Mouse (Mus musculus): ENCODE data around the gene Teddm1a.

Gene Teddm1a

DNA sequence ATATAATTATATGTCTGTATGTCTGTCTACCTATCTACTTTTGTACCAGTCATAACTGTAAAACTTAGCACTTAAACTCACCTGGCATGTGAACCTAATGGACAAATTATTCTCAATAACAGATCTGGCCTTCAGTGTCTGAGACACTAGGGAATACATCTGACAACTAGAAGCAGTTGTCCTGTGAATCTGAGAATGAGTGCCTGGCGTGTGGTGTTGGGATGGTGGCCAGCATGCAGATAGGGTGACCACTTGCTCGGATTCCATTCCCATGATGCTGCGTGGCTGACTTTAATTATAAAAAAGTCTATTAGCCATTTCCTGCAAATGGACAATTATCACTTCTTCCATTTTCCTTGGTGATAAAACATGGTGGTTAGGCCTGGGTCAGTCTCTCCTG lies 14.3 kb downstream of the Teddm1a start:
- no peak for DNase-seq

DNA sequence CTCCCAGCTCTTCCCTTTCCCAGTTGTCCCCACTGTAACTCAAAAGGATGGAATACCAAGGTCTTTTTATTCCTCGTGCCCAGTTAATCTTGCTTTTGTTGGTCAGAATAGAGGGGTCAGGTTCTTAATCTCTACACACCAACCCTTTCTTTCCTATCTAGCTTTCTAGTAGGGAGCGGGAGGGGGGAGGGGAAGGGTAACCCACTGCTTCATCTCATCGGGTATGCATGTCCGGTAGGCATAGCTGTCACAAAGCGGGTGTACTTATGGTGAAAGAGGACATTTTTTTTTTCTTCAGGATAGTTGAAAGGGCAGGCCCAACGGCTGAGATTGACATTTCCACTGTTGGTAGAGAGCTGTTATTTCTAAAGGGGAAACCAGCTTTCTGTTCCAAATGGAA lies 16.7 kb downstream of the Teddm1a start:
- no peak for DNase-seq

DNA sequence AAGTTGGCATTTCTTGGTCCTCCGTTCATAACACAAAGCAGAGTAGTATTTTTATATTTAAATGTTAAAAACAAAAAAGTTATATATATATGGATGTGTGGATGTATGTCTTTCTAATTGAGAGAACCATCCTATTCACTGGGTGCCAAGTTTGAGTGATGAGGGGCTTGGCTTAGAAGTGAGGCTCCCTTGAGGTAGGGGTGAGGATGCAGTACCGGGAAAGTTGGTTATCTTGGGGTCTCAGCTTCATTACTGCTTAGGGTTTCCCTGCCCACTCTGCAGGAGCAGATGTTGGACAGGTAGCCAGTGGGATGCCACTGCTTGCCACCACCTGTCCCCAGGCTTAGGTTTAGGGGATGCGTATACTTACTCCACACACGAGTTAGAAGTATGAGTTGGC lies 17.2 kb downstream of the Teddm1a start:
- no peak for DNase-seq

DNA sequence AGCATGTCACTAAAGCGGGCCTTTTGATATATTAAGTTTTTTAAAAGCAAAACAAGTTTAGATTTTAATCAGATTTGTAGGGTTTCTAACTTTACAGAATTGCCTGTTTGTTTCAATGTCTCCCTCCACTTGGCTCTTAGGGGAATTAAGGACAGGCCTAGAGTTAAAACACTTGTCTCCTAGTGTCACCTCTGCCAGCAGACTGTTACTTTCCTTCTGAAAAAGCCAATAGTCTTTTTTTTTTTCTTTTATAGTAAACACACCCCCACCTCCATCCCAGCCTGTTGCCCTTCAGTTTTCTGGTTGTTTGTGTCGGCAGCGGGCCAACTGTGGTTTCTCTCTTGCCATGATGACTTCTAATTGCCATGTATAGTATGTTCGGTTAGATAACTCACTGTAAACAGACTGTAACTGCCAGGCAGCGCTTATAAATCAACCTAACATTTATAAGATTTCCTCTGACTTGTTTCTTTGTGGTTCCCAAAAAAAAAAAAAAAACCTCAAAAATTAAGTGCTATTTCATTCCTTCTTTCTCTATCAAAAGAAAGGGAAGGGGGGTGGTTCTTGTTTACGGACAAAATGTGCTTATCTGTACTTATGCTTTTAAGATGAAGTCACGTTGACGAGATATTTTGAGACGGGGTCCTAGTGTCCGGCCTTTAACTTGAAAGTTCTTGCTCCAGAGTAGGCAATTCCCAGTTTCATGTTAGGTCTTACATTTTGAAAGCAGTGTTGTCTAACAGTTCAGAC lies 17.8 kb downstream of the Teddm1a start:
- DNase-seq, result no peak

DNA sequence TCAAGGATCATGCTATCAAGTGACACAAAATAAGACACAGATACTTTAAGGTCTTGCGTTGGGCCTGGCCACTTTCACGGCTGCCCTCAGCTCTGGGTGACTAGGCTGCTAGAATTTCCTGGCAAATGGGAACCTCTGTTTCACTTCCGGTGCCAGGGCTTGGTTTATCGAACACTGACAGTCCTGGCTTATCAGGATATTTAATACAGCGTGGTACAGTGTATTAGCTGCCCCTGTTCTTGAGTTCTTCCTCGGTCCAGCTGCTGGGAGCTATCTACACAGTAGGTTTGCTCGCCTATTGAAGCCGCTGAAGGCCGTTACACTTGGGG lies 18.4 kb downstream of the Teddm1a start:
- no peak for DNase-seq

DNA sequence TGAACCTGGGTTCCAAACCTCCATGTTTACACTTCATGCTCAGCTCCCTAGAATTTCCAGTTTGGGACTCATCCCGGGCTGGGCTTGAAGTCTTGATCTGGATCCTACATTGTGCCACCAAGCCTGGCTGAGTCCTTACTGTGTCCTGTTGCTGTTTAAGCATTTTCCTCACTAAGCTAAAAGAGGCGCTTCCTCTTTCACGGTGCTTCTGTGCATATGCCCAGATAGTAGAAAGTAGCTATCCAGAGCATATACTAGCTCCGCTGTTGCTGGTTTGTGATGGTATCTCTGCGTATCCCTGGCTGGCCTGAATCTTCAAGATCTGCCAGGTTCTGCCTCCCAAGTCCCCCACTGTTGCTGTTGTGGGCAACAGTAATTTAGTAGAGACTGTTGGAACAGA lies 18.9 kb downstream of the Teddm1a start:
- DNase-seq, result no peak

DNA sequence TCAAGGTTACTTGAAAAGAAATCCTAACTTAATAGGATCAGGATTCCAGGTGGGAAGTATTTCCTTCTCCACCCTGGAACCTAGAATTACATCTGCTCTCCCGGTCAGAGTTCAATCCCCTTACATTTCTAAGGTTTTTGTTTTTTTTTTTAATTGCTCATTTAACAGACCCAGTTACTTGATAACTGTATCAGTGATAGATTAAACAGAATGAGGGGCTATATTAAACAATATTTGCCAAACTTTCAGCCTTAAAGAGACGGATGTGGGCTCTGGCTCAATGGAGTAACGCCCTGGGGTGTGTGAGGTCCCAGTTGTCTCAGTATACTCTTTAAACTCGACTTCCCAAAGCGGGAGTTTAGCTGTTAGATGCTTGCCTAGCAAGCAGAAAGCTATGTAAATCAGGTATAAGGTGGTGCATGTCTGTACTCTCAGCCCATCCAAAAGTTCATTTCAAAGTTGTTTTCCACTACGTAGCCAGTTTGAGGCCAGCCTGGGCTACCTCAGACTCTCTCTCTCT lies 19.8 kb downstream of the Teddm1a start:
- no peak for DNase-seq

DNA sequence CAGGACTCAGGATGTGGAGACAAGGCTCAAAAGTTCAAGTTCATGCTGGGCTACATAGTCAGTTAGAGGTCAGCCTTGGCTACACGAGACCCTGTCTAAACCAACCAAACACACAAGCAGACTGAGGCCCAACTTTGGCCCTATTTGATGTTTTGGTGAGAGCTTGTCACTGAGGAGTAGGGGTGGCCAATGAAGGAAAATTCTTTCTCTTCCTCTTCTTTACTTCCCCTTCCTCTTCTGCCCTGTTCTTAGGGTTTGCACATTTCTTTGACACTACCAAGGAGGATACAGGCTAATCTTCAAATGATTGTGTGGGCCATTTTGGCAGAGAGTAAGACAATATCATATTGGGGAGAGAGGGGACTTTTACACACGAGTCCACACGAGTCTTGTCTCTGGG lies 22.3 kb downstream of the Teddm1a start:
- no peak for DNase-seq

DNA sequence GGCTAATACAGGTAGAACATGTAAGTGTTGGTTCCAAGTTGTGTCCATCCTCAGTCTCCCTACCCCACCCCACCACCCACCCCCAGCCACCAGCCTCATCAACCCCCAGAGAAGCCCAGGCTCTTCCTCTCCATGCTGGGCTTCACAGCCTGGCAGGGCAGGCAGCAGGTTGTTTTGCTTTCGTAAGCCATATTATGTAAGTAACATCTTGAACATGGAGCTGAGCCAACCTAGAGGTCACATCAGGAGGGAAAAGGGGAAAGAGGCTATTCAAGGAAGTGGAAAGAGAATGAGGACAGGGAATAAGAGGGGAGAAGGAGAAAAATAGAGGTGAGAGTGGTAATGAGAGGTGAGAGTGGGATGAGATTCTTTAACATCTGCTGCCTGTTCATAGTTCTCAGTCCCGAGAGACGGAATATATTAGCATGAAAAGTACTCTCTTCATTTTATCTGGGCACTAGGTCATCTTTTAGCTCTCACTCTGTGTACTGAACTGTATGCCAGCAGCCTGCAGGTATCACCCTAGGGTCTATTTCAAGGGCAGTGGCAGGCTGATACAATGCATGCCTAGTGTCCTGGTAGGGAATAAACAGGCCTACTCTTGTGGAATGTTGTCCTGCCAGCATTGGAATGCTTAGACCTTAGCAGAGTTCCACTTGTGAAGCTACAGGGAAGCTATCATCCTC lies 27.1 kb downstream of the Teddm1a start:
- DNase-seq, result no peak

DNA sequence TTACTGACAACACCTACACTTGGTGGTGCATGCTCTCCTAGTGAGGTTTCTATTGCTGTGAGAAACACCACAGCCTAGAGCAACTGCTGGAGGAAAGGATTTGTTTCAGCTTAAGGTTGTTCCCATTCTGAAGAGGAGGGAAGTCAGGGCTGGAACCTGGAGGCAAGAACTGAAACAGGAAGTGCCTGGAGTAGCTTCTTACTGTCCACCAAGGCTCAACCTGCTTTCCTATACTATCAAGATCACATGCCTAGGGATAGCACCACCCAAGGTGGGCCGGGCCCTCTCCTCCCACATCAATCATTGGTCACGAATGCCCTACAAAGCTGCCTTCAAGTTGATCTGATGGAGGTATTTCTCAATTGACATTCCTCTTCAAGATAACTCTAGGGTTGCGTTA lies 30.1 kb downstream of the Teddm1a start:
- no peak for DNase-seq

DNA sequence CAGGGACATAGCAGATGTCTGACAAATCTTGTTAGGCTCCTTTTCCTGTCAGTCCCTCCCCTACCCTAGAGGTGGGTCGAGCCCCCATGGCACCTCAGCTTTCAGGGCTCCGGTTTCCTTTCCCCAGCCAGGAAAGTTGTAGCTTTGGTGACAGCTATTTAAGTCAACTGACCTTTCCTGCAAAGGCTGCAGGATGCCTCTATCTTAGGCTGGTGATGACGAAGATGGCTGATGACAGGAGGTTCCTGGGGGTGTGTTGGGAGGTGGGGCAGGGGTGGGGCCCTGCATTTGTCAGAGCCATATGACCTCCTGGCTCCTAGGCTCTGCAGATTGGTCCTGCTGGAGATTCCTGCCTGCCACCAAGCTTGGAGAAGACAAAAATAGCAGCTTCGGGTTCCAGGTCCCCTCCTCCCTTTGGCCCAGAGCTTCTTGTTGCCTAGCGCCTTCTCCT lies 31.1 kb downstream of the Teddm1a start:
- no peak for DNase-seq

DNA sequence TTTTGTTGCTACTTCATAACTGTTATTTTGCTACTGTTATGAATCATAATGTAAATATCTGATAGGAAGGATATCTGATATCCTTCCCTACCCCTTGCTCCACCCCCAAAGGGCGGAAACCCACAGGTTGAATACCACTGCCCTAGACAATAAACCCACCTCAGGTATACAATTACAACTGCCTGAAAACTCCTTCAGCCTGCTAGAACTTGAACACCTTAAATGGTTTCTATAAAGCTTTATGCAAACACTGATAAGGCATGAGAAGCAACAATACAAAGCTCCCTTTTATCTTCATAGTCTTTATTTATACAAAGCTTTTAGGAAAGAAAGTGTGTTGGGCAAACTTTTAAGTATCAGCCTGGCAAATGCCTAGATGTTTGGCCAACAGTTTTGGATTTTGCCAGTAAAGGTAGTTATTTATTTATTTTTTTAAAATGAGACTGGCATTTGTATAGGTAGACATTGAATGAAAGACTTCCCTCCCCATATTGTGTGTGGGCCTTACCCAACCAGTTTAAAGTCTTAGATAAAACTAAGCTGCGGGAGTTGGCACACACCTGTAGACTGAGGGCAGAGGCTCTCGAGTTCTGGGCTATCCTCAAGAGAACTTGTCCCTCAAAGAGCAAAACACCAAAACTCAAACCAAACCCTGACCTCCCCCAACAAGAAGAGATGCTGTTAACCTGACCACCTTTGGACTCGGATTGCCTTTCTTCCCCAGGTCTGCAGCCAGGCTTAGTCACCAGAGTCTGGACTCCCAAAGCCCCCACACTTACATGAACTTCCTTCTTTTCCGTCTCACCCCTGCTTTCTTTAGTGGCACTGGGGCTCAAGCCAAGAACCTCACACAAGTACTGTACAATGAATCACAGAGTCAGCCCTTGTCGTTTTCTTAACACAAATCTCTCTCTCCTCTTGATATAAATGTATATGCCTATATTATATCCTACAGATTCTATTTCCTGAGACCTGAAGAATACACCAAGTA lies 33.1 kb downstream of the Teddm1a start:
- DNase-seq, result no peak

DNA sequence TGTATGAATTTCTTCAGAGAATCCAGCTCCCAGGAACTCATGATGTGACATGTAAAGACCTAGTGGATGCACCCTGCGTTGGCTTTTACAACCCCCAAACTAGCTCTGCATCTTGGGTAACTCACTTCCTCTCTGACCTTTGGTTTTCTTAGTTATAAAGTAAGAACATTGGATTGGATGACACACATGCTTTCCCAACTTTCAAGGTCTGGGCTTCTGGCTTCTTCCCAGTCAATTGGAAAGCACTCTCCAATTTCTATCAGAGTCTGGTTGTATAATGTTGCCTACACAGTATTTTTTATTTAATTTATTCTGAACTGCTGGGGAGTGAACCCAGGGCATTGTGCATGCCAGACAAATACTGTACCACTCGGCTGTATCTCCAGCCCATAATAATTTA lies 38.9 kb downstream of the Teddm1a start:
- DNase-seq, result no peak

DNA sequence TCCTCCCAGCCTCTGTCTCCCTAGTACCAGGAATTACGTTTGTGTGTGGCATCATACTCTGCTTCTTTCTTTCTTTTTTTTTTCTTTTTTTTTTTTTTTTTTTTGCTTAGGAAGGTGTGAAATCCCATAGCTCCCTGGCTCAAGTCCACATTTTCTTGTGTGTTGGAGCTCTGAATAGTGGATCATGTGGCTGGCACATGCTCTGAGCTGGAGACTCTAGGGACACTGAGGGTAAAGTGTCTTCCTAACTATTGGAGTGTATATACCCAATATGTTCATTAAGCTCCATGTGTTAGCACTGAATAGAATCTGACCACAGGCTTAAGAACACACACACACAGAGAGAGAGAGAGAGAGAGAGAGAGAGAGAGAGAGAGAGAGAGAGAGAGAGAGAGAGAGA lies 42.2 kb downstream of the Teddm1a start:
- no peak for DNase-seq

DNA sequence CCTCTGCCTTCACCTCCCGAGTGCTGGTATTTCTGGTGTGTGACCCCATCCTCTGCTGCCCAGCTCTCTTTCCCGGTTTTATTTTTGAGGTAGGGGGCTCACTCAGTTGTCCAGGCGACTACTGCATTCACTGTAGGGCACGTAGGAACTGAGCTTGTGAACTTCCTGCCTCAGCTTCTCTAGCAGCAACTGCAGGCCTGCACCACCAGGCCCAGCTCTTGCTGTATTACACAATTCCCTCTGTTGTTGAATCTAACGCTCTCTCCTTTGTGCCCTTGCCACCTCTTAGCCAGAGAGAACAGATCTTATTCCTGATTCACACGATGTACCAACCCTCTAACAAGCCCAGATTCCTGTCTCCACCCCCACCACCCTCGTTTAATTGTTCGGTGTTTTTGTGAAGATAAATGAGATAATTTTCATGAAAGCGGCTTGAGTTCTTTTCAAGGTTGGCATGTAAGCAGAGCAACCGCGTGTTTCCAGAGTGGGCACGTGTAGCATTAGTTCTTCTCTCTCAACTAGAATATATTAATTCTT lies 44.4 kb downstream of the Teddm1a start:
- DNase-seq, result no peak

DNA sequence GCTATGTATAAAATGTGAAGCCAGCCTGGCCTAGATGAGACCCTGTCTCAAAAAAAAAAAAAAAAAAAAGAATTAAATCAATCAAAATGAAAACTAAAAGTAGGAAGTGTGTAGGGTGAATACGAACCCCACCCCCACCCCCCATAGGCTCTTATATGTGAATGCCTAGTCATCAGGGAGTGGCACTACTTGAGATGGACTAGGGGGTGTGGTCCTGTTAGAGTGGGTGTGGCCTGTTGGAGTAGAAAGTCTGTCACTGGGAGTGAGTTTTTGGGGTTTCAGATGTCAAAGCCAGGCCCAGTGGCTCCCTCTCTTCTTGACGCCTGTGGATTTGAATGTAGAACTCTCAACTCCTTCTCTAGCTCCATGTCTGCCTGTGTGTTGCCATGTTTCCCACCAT lies 45.5 kb downstream of the Teddm1a start:
- DNase-seq, result no peak

DNA sequence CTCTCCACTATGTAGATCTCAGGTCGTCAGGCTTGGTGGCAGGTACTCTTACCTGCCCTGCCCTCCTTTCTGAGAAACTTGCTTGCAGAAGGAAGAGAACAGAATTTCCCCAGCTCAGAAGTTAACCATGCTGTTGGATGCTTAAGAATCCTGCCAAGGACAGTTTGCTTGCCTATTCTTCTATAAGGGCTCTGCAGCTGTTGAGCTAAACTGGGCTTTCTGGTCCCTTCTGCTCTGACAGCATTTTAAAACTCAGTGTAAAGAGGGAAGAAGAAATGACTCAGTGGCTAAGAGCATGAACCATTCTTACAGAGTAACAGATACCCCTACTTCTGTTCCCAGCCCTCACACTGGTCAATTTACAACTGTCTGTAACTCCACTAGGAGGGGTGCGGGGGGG lies 49.4 kb downstream of the Teddm1a start:
- DNase-seq, result no peak
